Mouse (Mus musculus) layer of hippocampus, adult 9-11 months (tissue): ENCODE results near the gene Timm22.
A peak's percentile ranks its signal among the peaks of the same experiment; 100 is the strongest.

Experiments
- DNase-seq: peaks from one replicate; pipeline ENCODE4 v3.0.0; 2022

Gene Timm22

DNA sequence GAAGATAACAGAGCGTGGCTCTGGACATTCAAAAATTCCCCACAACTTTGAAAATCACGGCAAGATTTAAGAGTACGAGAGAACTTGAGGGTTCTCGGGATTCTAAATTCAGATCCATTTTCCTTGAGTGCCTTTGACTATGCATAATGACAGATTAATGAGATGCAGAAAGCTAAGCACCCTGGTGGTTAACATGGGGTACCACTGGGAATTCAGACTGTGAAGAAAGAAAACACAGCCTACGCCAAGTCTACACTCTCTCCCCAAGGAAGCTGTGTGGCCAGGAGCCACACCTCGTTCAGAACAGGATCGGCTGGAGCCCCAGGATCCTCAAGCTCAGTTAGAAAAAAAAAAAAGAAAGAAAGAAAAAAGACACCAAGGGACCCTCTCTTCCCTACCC, 14.2 kb upstream of the Timm22 start:
- no peak for DNase-seq

GRCm38 (mm10) chr11:76392996-76393395, 13.8 kb upstream of the Timm22 start:
- DNase-seq, result no peak

GRCm38 (mm10) chr11:76397650-76398311, 9.0 kb upstream of the Timm22 start:
- DNase-seq, result no peak

- no peak for DNase-seq
Observed at GRCm38 (mm10) chr11:76398312-76398797, 8.4 kb upstream of the Timm22 start.

DNA sequence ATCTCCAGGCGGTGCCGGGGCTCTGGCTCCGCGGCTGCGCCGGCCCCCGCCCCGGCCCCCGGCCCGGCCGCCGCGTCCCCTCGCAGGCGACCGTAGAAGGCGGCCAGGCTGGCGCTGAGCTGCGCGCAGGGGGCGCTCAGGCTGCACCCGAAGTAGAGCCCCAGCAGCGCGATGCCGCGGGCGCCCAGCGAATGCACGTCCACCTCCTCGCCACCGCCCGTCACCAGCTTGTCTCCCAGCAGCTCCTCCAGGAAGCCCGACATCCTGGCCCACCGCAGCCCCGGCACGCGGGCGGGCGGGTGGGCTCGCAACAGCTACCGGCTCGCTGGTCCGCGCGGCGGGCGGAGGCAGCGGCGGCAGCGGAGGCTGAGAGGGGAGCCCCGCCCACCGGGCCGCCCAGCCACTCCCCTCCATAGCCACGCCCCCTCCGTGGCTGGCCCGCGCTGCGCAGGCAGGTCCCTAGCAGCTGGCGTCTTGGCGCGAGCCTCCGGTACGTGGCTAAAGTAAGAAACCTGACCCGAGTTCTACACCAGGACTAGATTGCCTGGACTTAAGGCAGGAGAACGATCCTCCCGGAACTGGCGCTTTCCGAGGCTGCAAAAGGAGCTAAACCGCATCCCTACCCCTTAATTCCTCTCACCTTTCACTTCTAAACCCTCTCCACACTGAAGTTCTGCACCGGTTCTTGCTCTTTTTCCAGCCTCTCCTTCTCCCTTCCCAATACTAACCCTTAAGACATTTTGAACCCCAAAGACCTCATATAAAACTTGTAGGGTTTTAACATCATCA, 7.8 kb upstream of the Timm22 start, which contains the start of gene Nxn:
Nxn (minus strand) TSS at position 343 of the 789 bp plus-strand sequence.
- peak; percentile 65 for DNase-seq

DNA sequence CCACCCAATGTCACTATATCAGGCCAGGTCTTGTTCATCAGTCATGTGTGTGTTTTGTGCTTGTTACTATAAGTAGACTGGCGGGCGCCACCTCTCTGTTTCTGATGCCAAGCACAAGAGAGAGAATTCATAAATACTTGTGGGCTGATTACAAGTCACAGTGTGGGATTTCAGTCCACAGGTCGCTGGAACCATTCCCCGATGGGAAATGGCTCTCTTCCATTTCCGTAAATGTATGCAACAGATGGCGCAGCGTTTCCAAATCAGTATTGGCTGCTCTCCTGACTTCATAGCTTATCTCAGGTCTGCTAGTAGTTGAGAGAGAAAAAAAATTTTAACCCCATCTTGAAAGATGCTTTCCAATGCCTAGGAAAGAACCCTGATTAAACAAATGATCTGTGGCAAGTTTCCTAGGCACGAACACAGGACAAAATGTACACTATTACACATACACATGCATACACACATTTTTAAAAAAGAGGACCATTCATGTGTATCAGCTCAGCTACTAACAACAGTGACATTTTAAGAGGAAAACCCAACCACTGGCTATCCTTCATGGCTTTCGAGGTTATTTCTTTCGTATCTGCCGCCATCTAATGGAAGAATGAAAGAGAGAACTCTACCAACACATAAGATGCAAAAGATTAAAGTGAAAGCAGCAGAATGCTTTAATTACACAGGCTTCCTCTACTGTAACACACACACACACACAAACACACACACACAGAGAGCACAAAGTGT, 7.0 kb upstream of the Timm22 start:
- no peak for DNase-seq

DNA sequence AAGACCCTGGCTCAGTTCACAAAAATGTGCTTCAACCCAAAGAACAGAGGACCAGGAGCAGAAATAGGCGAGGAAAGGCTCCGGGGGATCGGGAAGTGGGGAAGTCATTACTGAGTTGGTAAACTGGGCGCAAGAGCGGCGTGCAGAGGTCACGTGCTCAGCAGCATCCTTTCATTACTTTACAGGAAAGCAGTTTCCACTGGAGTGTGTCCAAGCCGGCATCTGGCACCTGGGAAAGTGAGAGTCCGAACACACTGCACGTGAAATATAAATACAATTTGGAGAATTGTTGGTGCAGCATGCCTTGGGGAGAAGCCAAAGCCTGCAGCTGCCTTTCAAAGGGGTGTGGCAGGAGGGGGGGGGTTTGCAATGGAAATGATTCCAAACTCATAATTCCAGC, 5.4 kb upstream of the Timm22 start:
- DNase-seq, result no peak

DNA sequence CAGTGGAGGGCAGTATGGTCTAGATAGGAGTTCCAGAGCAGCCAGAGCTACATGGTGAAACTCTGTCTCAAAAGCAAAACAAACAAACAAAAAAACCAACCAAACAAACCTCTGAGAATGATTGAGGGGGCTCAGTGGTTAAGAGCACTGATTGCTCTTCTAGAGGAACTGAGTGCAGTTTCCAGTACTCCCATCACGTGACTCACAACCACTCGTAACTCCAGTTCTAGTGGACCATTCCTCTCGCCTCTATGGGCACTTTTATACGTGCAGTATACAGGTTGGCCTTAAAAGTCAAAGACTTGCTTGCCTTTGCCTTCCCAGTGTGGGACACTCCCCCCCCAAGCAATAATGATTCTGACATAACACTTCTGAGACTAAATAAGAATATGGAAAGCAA, 1.6 kb upstream of the Timm22 start:
- DNase-seq, result no peak

- DNase-seq, result no peak
Observed at GRCm38 (mm10) chr11:76405626-76406264, 1.0 kb upstream of the Timm22 start.

DNA sequence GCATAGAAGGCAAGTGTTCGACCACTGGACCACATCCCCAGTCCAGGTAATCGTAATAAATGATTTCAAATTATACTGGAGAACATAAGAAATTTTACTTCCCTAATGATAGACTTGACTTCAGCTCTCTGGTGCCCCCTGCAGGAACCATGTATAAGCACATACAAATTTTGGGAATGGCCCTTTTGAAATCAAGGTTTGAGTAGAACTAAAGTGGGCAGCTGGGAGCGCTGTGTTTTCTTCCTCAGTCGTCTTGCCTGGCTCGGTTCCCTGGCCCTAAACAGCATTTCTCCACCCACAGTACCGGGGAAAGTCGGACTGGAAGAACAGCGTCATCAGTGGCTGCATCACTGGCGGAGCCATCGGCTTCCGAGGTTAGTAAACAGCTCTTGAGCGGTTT, 4.1 kb downstream of the Timm22 start:
- DNase-seq, result no peak

DNA sequence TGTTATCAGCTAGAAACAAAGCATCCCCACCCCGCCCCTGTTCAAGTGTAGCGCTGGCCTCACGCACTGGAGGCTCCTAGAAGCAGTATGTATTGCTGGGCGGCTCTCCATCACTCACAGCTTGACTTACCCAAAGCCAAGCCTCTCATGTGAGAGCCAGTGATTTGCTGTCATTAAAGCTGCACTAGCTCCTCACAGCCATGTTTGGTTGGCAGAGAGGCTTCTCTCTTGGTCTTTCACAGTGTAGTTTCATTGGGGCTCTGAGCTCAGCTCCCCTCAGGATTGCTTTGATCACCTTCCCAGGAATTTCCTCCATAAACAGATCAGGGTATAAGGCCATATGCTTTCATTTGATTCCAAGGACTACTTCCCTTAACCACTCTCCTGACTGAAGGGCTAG, 6.5 kb downstream of the Timm22 start:
- no peak for DNase-seq

GRCm38 (mm10) chr11:76415001-76415400, 8.2 kb downstream of the Timm22 start:
- no peak for DNase-seq

DNA sequence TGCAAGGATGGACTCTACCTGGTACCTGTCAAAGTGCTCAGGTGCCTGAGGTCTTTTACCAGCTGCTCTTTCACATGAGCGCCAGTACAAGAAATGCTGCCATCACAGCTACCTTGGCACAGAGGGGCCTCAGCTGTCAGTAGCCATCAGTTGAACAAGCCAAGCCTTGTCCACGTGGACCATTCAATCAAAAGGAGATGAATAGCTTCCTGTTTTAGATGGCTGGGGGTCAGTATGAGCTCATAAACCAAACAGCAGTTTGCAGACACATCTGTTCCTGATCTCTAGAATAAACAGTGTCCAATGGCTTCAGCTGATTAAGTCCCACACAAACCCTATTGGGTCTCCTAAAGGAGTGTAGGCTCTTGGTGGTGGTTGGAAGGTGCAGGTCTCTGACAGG, 9.2 kb downstream of the Timm22 start:
- DNase-seq, result no peak

GRCm38 (mm10) chr11:76418423-76418822, 11.7 kb downstream of the Timm22 start:
- DNase-seq, result no peak

DNA sequence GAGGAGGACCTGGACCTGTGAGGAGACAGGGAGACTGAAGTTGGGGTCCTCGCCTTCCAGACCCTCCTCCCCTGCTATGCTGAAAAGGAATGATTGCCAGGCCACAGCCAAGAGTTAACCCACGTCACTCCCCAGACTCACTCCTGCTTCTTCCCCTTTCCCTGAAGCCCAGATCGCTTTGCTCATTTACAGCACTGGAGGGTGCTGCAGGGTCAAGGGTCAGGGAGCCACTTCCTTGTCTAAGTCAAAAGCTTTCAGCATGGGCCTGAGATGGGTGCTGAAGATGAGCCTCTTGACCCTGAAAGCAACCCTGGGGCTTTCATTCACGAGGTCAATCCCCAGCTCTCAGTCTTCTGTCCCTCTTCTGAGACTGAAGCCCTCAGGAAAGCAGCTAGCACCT, 12.4 kb downstream of the Timm22 start:
- DNase-seq, result no peak

GRCm38 (mm10) chr11:76420896-76421295, 14.1 kb downstream of the Timm22 start:
- peak; percentile 14 for DNase-seq

GRCm38 (mm10) chr11:76425749-76426148, 19.0 kb downstream of the Timm22 start:
- no peak for DNase-seq

- DNase-seq, result no peak
Observed at GRCm38 (mm10) chr11:76427781-76428180, 21.0 kb downstream of the Timm22 start.

DNA sequence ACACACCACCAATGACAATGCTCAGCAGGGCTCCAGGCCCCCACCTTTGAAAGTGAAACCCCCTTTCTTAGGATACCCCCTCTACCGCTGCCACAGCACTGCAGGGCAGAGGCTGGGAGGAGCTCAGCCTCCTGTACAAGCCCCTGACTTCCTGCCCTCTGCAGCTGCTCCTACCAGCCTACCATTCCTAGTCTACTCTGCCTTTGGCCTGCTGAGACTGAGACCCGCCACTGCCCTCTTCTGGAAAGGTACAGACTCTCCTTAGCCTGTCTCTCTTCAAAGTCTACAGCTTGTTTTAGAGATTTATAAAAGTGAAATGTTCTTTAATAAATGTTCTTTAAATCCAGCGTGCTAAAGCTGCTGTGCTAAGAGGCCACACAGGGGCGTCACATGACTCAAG, 22.3 kb downstream of the Timm22 start:
- DNase-seq, result no peak

GRCm38 (mm10) chr11:76429556-76429955, 22.8 kb downstream of the Timm22 start:
- no peak for DNase-seq

GRCm38 (mm10) chr11:76429966-76430631, 23.3 kb downstream of the Timm22 start:
- no peak for DNase-seq

- DNase-seq, result no peak
Observed at GRCm38 (mm10) chr11:76436009-76436408, 29.3 kb downstream of the Timm22 start.
